Comparison of ENCODE assay signal across 1 mouse cellular context in the genomic region with DNA sequence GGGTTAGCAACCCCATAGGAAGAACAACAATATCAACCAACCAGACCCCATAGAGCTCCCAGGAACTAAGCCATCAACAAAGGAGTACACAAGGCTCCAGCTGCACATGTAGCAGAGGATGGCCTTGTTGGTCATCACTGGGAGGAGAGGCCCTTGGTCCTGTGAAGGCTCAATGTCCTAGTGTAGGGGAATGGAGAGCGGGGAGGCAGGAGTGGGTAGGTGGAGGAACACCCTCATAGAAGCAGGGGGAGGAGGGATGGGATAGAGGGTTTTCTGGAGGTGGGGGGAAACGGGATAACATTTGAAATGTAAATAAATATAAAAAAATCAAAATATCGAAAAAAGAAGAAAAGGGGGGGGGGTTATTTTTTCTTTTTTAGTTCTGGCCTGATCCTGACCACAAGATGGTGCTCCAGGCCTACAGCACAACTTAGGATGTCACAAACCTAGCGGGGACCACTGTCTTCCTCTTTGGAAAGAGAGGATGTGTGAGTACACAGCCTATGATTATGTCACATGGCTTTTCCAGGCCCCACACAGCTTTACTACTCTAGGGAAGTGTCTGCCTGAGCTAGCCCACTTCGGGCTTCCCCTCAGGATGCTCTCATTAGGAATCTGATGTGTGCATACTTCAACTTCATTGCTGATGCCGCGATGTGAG.
TF ChIP-seq lines count a peak whose summit lies in the region.

No protein-coding gene starts in this region.

TF ChIP-seq in CH12.LX, 34 proteins besides CTCF, POLR2A, EP300 and RAD21:
- TF ChIP-seq E2F4 (IDR thresholded peaks at IDR 0.05; ENCODE audit: insufficient replicate concordance, low read depth, low read length), result no peak
- TF ChIP-seq BHLHE40 (IDR thresholded peaks at IDR 0.05; ENCODE audit: low read depth, low read length), result no peak
- TF ChIP-seq NELFE (IDR thresholded peaks at IDR 0.05; ENCODE audit: low read depth, low read length), result no peak
- peak; percentile 84 for TF ChIP-seq ZC3H11A (IDR thresholded peaks at IDR 0.05; ENCODE audit: low read depth, low read length)
- TF ChIP-seq SMC3 (IDR thresholded peaks at IDR 0.05; ENCODE audit: low read depth, low read length), result peak; percentile 79
- TF ChIP-seq MXI1 (IDR thresholded peaks at IDR 0.05; ENCODE audit: low read depth, low read length), result no peak
- TF ChIP-seq JUND (conservative IDR thresholded peaks at IDR 0.05; ENCODE audit: low read depth, low read length), result no peak
